Mouse (Mus musculus): ENCODE measurements around the gene Gdap1l1. TPM values are rescaled to one million over a fixed set of nuclear protein-coding genes. Genes with fewer than 3 reads are reported as not detected.

The Gdap1l1 gene
- polyA plus RNA-seq, 1 experiment from 2014 or later = 5.2 TPM

GRCm38 (mm10) chr2:163502219-163502618, 63.9 kb downstream of the Gdap1l1 start:
- Histone ChIP-seq H3K4me1 (ENCODE audit: control insufficient read depth, insufficient read depth, low read length) (no peaks in the 10 kb centered on the region), H3K9me3 (replicated peaks; ENCODE audit: control insufficient read depth, low read length) (no peaks in the 10 kb centered on the region), H3K9ac (ENCODE audit: low read length) (no peak overlapping the region), H3K36me3 (ENCODE audit: control insufficient read depth, insufficient read depth, low read length) (no peaks in the 10 kb centered on the region), H3K27ac (ENCODE audit: low read length) (no peak overlapping the region), H3K4me3 (replicated peaks; ENCODE audit: low read length) (no peak overlapping the region), H3K27me3 (ENCODE audit: control insufficient read depth, insufficient read depth, low read length) (no peaks in the 10 kb centered on the region), H3K4me2 (ENCODE audit: low read depth, low read length) (no peak overlapping the region)
- ATAC-seq (ENCODE audit: insufficient read depth, low FRiP score) = no peak
- 75% methylated on average over 2 of the region's 2 CpGs for WGBS

- no peak for ATAC-seq (ENCODE audit: insufficient read depth, low FRiP score)
Observed at GRCm38 (mm10) chr2:163503191-163503590, 64.9 kb downstream of the Gdap1l1 start.

More at GRCm38 (mm10) chr2:163503191-163503590, 64.9 kb downstream of the Gdap1l1 start:
- Histone ChIP-seq H3K27ac (ENCODE audit: low read length) (no peak overlapping the region), H3K36me3 (ENCODE audit: control insufficient read depth, insufficient read depth, low read length) (no peaks in the 10 kb centered on the region), H3K27me3 (ENCODE audit: control insufficient read depth, insufficient read depth, low read length) (no peaks in the 10 kb centered on the region), H3K4me2 (ENCODE audit: low read depth, low read length) (no peak overlapping the region), H3K4me3 (replicated peaks; ENCODE audit: low read length) (no peak overlapping the region), H3K9ac (ENCODE audit: low read length) (no peak overlapping the region), H3K4me1 (ENCODE audit: control insufficient read depth, insufficient read depth, low read length) (peaks cover 2% of the 10 kb centered on the region; the same call in 1 of the 2 replicates), H3K9me3 (replicated peaks; ENCODE audit: control insufficient read depth, low read length) (no peaks in the 10 kb centered on the region)
- WGBS = 66% methylated on average over 7 of the region's 7 CpGs

Other genes with a start within 250 kb of the Gdap1l1 start
- gene Tox2, start 235.4 kb upstream of the Gdap1l1 start, polyA plus RNA-seq (2015; fragmentation: Nextera tagmentation; extraction: Ambion mirVana) = 4.0 and 4.3 TPM in 2 replicates
- gene Jph2, start 40.5 kb upstream of the Gdap1l1 start, polyA plus RNA-seq (2015; fragmentation: Nextera tagmentation; extraction: Ambion mirVana) = 8.5 and 11.2 TPM in 2 replicates
- gene Oser1, start 13.8 kb upstream of the Gdap1l1 start, polyA plus RNA-seq (2015; fragmentation: Nextera tagmentation; extraction: Ambion mirVana) = 79.0 and 86.1 TPM in 2 replicates
- gene Fitm2, start 34.2 kb downstream of the Gdap1l1 start, polyA plus RNA-seq (2015; fragmentation: Nextera tagmentation; extraction: Ambion mirVana) = 11.6 and 12.1 TPM in 2 replicates
- not detected in 2 replicates for gene R3hdml, start 53.8 kb downstream of the Gdap1l1 start, polyA plus RNA-seq (2015; fragmentation: Nextera tagmentation; extraction: Ambion mirVana)
- gene Hnf4a, start 68.3 kb downstream of the Gdap1l1 start, polyA plus RNA-seq (2015; fragmentation: Nextera tagmentation; extraction: Ambion mirVana) = 34.1 and 41.4 TPM in 2 replicates
- gene Ttpal, start 163.8 kb downstream of the Gdap1l1 start, polyA plus RNA-seq (2015; fragmentation: Nextera tagmentation; extraction: Ambion mirVana) = 31.4 and 33.3 TPM in 2 replicates
- 59.2 and 62.2 TPM in 2 replicates for gene Serinc3, start 206.7 kb downstream of the Gdap1l1 start, polyA plus RNA-seq (2015; fragmentation: Nextera tagmentation; extraction: Ambion mirVana)
- 91.2 and 107 TPM in 2 replicates for gene Pkig, start 219.9 kb downstream of the Gdap1l1 start, polyA plus RNA-seq (2015; fragmentation: Nextera tagmentation; extraction: Ambion mirVana)